Mouse (Mus musculus): ENCODE measurements around the gene Tnfrsf25. TPM values are rescaled to one million over a fixed set of nuclear protein-coding genes. Genes with fewer than 3 reads are reported as not detected.

The Tnfrsf25 gene
- polyA plus RNA-seq, 1 experiment from 2014 or later = 0.97 TPM

GRCm38 (mm10) chr4:152095937-152096910 lies 19.5 kb upstream of the Tnfrsf25 start:
- Histone ChIP-seq H3K9me3 (no peaks in the 10 kb centered on the region), H3K4me2 (no peak overlapping the region), H3K4me3 (peak overlapping the region; percentile 15; the same call in 1 of the 2 replicates), H3K9ac (no peak overlapping the region), H3K27me3 (no peaks in the 10 kb centered on the region), H3K27ac (replicated peaks) (peak overlapping the region; percentile 40; the same call in 1 of the 2 replicates), H3K4me1 (replicated peaks) (0 out of 2 replicates have a peak, but pooled peaks cover 3% of the 10 kb centered on the region), H3K36me3 (no peaks in the 10 kb centered on the region)
- WGBS = 22% methylated on average over 27 of the region's 27 CpGs
- no peak for ATAC-seq (ENCODE audit: low FRiP score, low read depth)

DNA sequence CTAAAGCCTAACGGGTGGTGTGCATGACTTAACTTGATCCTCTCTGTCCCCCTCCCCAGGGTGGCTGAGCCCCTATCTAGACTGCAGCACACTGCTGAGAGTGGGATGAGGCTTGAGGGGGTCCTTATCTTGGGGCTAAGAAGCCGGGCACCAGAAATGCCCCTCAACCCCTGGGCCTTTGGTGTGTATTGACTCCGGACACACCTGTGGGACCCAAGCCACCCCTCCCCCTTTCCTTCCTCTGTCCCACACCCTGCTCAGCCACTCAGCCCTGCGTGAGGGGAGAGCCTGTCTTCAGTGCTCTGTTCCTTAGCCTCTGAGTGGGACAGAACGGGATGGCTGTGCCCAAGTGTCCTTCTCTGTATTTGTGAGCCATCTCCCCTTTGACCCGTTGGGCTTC lies 18.8 kb upstream of the Tnfrsf25 start:
- Histone ChIP-seq H3K36me3 (no peaks in the 10 kb centered on the region), H3K4me1 (replicated peaks) (0 out of 2 replicates have a peak, but pooled peaks cover 3% of the 10 kb centered on the region), H3K9ac (no peak overlapping the region), H3K4me2 (no peak overlapping the region), H3K9me3 (no peaks in the 10 kb centered on the region), H3K27ac (replicated peaks) (peak overlapping the region; percentile 40; the same call in 1 of the 2 replicates), H3K27me3 (no peaks in the 10 kb centered on the region), H3K4me3 (peak overlapping the region; percentile 15; the same call in 1 of the 2 replicates)
- no peak; the same call in 1 of the 2 replicates for ATAC-seq (ENCODE audit: low FRiP score, low read depth)
- WGBS = 51% methylated on average over 6 of the region's 6 CpGs

- H3K4me1 ChIP-seq (replicated peaks) = 0 out of 2 replicates have a peak, but pooled peaks cover 3% of the 10 kb centered on the region
- H3K36me3 ChIP-seq = no peaks in the 10 kb centered on the region
- no peaks in the 10 kb centered on the region for H3K27me3 ChIP-seq
- 0 out of 2 replicates have a peak overlapping the region, but pooled peaks have one; percentile 12 for H3K4me3 ChIP-seq
- no peaks in the 10 kb centered on the region for H3K9me3 ChIP-seq
- 25% methylated on average over 11 of the region's 11 CpGs for WGBS
- peak overlapping the region; percentile 4; the same call in 1 of the 2 replicates for H3K4me2 ChIP-seq
- no peak for ATAC-seq (ENCODE audit: low FRiP score, low read depth)
- H3K9ac ChIP-seq = no peak overlapping the region
- no peak overlapping the region for H3K27ac ChIP-seq (replicated peaks)
Observed at GRCm38 (mm10) chr4:152097911-152098799, 17.6 kb upstream of the Tnfrsf25 start.

- ATAC-seq (ENCODE audit: low FRiP score, low read depth) = no peak
- Histone ChIP-seq H3K36me3 (no peaks in the 10 kb centered on the region), H3K27ac (replicated peaks) (no peak overlapping the region), H3K9ac (no peak overlapping the region), H3K9me3 (no peaks in the 10 kb centered on the region), H3K4me3 (no peak overlapping the region), H3K27me3 (no peaks in the 10 kb centered on the region), H3K4me1 (replicated peaks) (0 out of 2 replicates have a peak, but pooled peaks cover 3% of the 10 kb centered on the region), H3K4me2 (no peak overlapping the region)
- WGBS = 80% methylated on average over 11 of the region's 11 CpGs
Observed at GRCm38 (mm10) chr4:152100541-152100940, 15.2 kb upstream of the Tnfrsf25 start.

GRCm38 (mm10) chr4:152101081-152101653 lies 14.6 kb upstream of the Tnfrsf25 start:
- no peaks in the 10 kb centered on the region for H3K27me3 ChIP-seq
- H3K9me3 ChIP-seq = no peaks in the 10 kb centered on the region
- H3K4me2 ChIP-seq = no peak overlapping the region
- H3K4me3 ChIP-seq = no peak overlapping the region
- no peak overlapping the region for H3K27ac ChIP-seq (replicated peaks)
- 80% methylated on average over 7 of the region's 7 CpGs for WGBS
- no peaks in the 10 kb centered on the region for H3K36me3 ChIP-seq
- no peak overlapping the region for H3K9ac ChIP-seq
- no peak for ATAC-seq (ENCODE audit: low FRiP score, low read depth)
- H3K4me1 ChIP-seq (replicated peaks) = 0 out of 2 replicates have a peak, but pooled peaks cover 3% of the 10 kb centered on the region

DNA sequence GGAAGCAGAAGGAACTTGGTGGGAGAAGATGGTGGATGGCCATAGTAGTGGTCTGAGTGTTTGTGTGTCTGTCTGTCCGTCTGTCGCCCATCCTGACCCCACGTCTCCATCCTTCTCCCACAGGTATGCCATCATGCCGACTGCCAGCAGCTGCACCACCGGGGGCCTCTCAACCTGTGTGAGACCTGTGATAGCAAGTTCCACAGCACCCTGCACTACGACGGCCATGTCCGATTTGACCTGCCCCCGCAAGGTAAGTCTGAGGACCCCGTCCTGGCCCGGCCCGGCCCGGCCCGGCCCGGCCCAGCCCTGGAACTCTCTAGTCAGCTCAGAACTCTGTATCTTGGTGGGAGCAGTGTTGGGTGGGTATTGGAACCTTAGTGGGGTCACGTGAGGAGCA lies 13.8 kb upstream of the Tnfrsf25 start:
- Histone ChIP-seq H3K9ac (no peak overlapping the region), H3K4me2 (no peak overlapping the region), H3K4me3 (no peak overlapping the region), H3K27me3 (no peaks in the 10 kb centered on the region), H3K9me3 (no peaks in the 10 kb centered on the region), H3K27ac (replicated peaks) (no peak overlapping the region), H3K4me1 (replicated peaks) (0 out of 2 replicates have a peak, but pooled peaks cover 3% of the 10 kb centered on the region), H3K36me3 (no peaks in the 10 kb centered on the region)
- WGBS = 93% methylated on average over 16 of the region's 16 CpGs
- no peak for ATAC-seq (ENCODE audit: low FRiP score, low read depth)

GRCm38 (mm10) chr4:152103025-152103424 lies 12.7 kb upstream of the Tnfrsf25 start:
- Histone ChIP-seq H3K4me3 (no peak overlapping the region), H3K36me3 (no peaks in the 10 kb centered on the region), H3K27ac (replicated peaks) (no peak overlapping the region), H3K9me3 (no peaks in the 10 kb centered on the region), H3K27me3 (no peaks in the 10 kb centered on the region), H3K4me1 (replicated peaks) (peaks cover 14% of the 10 kb centered on the region), H3K9ac (no peak overlapping the region), H3K4me2 (no peak overlapping the region)
- ATAC-seq (ENCODE audit: low FRiP score, low read depth) = no peak
- WGBS = 39% methylated on average over 7 of the region's 7 CpGs

DNA sequence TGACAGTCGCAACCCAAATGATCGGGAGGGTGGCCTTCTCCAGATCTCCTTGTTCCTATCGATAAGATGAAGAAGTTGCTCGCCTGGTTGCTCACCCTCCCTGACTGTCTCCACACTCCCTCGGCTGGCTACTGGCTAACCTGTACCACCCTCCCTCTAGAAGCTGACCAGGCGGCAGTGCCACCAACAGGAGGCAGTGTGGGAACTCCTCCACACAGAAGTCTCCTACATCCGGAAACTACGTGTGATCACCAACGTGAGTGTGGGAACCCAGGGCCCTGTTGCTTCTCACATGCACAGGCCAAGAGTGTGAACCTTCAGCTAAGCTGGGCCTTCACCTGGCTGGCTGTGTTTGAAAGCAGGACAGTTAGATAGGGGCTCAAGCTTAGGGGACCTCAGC lies 9.0 kb upstream of the Tnfrsf25 start:
- Histone ChIP-seq H3K4me1 (replicated peaks) (peaks cover 22% of the 10 kb centered on the region), H3K27me3 (no peaks in the 10 kb centered on the region), H3K9me3 (no peaks in the 10 kb centered on the region), H3K27ac (replicated peaks) (no peak overlapping the region), H3K4me2 (no peak overlapping the region; the same call in 1 of the 2 replicates), H3K4me3 (no peak overlapping the region), H3K36me3 (peaks cover 4% of the 10 kb centered on the region; the same call in 1 of the 2 replicates), H3K9ac (no peak overlapping the region)
- no peak for ATAC-seq (ENCODE audit: low FRiP score, low read depth)
- WGBS = 60% methylated on average over 9 of the region's 9 CpGs

GRCm38 (mm10) chr4:152107493-152107892 lies 8.2 kb upstream of the Tnfrsf25 start:
- 6% methylated on average over 24 of the region's 24 CpGs for WGBS
- Histone ChIP-seq H3K9ac (0 out of 2 replicates have a peak overlapping the region, but pooled peaks have one; percentile 24), H3K9me3 (no peaks in the 10 kb centered on the region), H3K27ac (replicated peaks) (peak overlapping the region; percentile 76), H3K36me3 (peaks cover 4% of the 10 kb centered on the region; the same call in 1 of the 2 replicates), H3K27me3 (0 out of 2 replicates have a peak, but pooled peaks cover 3% of the 10 kb centered on the region), H3K4me1 (replicated peaks) (peaks cover 22% of the 10 kb centered on the region), H3K4me3 (peak overlapping the region; percentile 40), H3K4me2 (peak overlapping the region; percentile 78)
- peak; percentile 59 for ATAC-seq (ENCODE audit: low FRiP score, low read depth)

GRCm38 (mm10) chr4:152107971-152108509 lies 7.7 kb upstream of the Tnfrsf25 start:
- Histone ChIP-seq H3K4me1 (replicated peaks) (peaks cover 22% of the 10 kb centered on the region), H3K27me3 (0 out of 2 replicates have a peak, but pooled peaks cover 3% of the 10 kb centered on the region), H3K9ac (peak overlapping the region; percentile 24; the same call in 1 of the 2 replicates), H3K4me2 (peak overlapping the region; percentile 78), H3K9me3 (no peaks in the 10 kb centered on the region), H3K4me3 (peak overlapping the region; percentile 40), H3K36me3 (peaks cover 4% of the 10 kb centered on the region; the same call in 1 of the 2 replicates), H3K27ac (replicated peaks) (peak overlapping the region; percentile 76)
- WGBS = 16% methylated on average over 30 of the region's 30 CpGs
- peak; percentile 92 for ATAC-seq (ENCODE audit: low FRiP score, low read depth)
